Mouse (Mus musculus) spleen, postnatal 10 days (tissue): ENCODE data around the gene Gm21943.
"Not testable (repeated sequence)": the region's sequence is repeated elsewhere in the genome, so short reads cannot be mapped to it uniquely, and the experiment has no call there.

Source experiments
- DNase-seq, 2 experiments: peaks; one replicate each; pipeline ENCODE4 v3.0.0; 2021 to 2022; ENCODE audit warnings: low spot score in 2 of 2

Gm21943 gene

GRCm38 (mm10) chrY:57533644-57534043 is at the start of gene Gm21943:
Gm21943 (minus strand) TSS chrY:57533744.
- not testable (repeated sequence) for DNase-seq
